Mouse (Mus musculus) spleen, postnatal 14 days (tissue): ENCODE data around the gene D5Ertd579e.
A peak's percentile ranks its signal among the peaks of the same experiment; 100 is the strongest.
"Not testable (repeated sequence)": the region's sequence is repeated elsewhere in the genome, so short reads cannot be mapped to it uniquely, and the experiment has no call there.

Experiments used
- DNase-seq, 2 experiments: peaks; one replicate each; pipeline ENCODE4 v3.0.0; 2021 to 2022; ENCODE audit warnings: low spot score in 2 of 2

D5Ertd579e gene

GRCm38 (mm10) chr5:36683586-36683985 lies 12.2 kb downstream of the D5Ertd579e start:
- DNase-seq, result no peak

DNA sequence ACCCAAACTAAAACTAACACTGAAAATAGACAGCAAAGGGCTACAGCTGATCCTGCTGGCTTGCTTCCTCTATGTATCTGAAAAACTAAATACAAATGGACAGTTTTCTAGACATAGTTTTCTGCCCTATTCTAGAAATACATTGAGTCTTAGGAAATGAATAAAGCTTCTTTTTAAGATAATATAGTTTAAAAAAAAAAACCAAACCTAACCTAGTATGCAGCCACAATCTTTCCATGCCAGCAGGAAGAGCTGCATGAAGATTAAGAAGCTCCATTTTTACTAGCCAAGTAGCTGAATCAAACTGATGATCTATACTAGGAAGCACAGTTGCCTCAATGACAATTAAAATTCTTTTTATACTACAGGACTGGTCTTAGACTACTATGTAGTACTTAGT lies 14.6 kb downstream of the D5Ertd579e start:
- no peak for DNase-seq

DNA sequence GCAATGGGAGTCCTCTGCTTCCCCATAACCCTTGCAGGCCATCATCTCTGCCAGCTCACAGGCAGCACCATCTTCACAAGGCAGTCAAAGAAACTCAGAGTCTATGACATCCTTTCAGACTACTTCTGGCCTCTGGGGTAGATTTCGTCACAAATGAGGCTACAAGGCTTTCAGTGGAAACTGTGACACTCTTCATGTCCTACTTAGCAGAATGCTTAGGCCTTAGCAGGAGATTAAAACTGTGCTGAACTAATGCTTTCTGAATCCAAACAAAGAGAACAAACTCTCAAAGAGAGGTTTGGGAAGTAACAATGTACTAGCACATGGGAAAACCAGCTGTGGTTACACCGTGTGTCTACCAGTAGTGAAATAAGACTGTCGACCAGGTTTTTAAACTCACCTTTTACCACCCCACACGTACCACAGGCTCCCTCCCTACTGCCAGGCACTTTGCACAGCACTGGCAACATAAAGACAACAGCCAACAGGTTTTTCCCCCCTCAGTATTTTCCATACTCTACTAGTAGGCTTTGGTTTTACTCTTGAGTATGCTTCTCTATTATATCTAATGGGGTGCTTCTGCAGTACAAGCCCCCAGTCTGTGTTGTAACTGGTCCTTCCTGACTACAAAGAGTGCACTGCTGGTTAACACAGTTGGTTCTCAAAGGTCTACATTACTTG lies 15.8 kb downstream of the D5Ertd579e start:
- no peak for DNase-seq

DNA sequence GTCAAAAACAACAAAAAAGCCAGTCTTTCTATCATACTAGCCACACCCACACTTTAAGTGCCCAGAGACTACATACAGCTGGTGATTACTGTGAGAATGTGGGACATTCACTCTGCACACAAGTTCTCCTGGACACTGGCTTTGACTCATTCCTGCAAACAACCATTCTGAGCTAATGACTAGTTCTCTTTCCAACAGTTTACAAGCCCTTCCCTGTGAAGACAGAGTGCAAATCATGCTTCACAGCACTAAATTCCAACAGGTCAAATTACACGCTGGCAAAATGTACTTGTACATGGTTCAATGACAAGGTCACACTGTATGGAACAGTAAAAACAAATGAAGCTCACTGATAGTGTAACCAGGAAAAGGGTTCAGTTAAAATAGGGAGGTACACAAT lies 17.0 kb downstream of the D5Ertd579e start:
- DNase-seq, result no peak

- no peak for DNase-seq
These were observed 17.9 kb downstream of the D5Ertd579e start for GRCm38 (mm10) chr5:36677907-36678306.

- no peak for DNase-seq
These were observed 20.4 kb downstream of the D5Ertd579e start for GRCm38 (mm10) chr5:36675466-36675865.

GRCm38 (mm10) chr5:36674658-36675433 lies 21.0 kb downstream of the D5Ertd579e start:
- no peak for DNase-seq

- DNase-seq, result no peak
These were observed 26.5 kb downstream of the D5Ertd579e start for GRCm38 (mm10) chr5:36669021-36670008.

DNA sequence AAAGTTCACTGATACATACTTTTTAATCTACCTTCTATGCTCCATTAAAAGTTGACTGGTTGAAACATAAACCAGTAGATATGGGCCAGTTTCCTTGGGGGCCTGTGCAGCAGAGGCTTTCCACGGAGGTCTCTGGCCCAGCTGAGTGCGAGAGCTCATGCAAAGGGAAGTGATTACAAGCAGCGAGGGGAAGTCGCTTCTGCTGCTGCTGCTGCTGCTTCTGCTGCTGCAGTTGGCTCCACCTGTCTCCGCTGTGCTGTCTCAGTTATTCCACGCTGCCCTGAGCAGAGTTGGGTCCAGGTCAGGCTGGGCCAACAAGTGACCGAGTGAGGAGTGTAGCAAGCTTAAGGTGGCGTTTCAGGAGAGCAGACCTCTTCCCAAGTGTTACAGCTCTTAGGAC lies 27.3 kb downstream of the D5Ertd579e start:
- DNase-seq, result peak in 1 of 2 experiments; percentile 15

- not testable (repeated sequence) for DNase-seq
These were observed 27.8 kb downstream of the D5Ertd579e start for GRCm38 (mm10) chr5:36667986-36668385.

DNA sequence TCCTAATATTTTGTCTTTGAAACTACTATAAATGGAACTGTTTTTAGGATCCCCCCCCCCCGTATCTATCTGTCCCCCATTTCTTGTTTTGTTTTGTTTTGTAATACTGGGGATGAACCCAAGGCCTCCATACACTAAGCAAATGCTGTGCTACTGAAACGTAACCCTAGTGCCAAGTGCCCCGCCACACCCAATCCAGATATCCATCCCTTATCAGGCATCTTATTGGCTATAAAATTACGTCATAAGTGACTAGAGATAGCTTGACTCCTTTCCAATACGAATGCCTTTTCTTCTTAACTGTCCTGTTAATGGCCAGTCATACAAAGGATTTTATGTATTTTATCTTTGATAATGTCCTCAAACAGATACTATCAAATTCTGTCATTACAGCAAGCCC lies 28.7 kb downstream of the D5Ertd579e start:
- no peak for DNase-seq

DNA sequence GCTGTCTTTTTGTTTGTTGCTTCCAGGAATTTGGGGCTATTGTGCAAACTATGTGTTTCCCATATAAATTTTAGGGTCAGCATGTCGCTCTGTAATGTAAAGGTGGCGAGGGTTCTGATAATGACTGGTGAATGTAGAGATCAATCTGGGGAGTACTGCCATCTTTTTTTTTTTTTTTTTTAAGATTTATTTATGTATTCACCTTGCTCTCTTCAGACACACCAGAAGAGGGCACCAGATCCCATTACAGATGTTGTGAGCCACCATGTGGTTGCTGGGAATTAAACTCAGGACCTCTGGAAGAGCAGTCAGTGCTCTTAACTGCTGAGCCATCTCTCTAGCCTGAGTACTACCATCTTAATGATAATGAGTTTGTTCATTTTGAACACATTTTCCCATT lies 29.1 kb downstream of the D5Ertd579e start:
- not testable (repeated sequence) for DNase-seq

- no peak for DNase-seq
These were observed 32.5 kb downstream of the D5Ertd579e start for GRCm38 (mm10) chr5:36663329-36663728.

- DNase-seq, result not testable (repeated sequence)
These were observed 34.7 kb downstream of the D5Ertd579e start for GRCm38 (mm10) chr5:36660977-36661760.

DNA sequence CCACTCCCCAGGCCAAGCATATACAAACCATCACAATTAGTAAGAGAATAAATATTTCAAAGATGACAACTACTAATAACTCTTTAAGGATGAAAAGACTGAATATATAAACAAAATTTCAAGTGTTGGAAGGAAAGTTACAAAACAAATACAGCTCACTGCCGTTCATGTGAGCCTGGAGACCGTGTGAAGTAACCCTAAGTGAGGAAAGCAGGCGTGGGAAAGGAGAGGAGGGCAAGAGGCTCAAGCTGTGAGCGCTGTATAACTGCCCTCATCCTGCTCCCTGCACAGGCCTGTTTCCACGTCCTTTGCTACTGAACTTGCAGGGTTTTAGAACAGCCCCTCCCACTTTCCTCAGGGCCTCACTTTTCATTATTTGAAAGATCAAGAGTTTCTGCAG lies 70.2 kb downstream of the D5Ertd579e start:
- DNase-seq, result no peak

DNA sequence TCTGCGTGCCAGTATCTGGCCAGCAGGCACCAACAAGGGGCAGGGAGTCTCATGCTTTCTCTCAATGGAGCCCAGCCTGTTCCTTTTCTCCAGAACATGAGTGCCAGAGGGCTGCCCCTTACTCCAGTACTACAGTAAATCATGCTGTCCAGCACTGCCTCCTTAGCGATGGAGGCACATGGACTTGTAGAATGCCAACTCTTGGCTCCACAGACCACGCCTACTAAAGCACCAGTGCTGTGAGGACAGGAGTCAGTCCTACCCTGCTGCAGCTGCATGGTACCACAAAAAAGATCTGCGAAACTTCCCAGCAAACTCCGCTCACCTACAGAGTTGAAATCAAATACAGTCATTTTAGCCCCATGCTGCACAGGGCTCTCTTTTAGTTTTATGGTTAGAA lies 72.2 kb downstream of the D5Ertd579e start:
- DNase-seq, result no peak

DNA sequence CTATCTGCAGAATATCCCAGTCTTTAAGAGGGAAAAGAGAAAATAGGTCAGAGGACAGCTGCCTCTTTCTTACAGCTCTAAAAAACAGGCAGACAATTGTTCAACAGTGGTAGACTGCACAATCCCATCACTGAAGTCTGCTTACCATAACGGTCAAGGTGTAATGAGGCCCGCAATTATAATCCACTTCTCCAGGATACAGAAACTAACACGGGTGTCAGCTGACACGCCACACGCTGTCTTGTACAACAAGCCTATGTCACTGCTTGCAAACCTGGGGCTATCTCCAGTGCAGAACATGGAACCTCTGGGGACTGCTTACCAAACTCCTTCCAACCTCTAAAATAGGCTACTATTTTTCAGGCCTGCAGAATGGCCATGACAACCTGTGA lies 74.8 kb downstream of the D5Ertd579e start:
- no peak for DNase-seq

DNA sequence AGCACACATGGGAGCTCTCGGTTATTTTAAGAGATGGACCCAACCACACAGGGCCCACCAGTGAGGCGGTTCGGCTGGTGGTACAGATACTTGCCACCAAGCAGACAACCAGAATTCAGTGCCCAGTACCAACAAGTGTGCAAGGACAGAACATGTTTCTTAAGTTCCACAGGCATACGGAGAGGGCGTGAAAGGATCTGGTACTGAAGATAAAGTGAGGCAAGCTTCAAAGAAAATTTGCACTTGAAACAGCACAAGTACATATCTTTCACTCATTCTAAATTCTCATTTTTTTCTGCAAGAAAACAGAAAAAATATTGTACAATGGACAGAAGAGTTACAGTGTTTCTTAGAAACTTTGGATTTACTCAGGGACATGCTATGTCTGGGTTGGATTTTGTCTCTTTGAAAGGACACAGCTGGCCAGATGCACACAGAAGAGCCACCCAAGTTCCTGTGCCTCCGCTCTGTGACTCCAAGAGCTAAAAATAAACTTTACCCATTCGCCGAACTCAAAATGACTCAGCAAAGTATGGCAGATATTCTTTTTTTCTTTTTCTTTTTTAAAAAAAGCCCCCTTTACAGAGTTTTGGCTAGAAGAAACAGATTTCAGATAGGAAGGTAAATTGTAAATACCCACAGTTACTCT lies 75.3 kb downstream of the D5Ertd579e start:
- DNase-seq, result no peak

GRCm38 (mm10) chr5:36618890-36619289 lies 76.9 kb downstream of the D5Ertd579e start:
- no peak for DNase-seq

DNA sequence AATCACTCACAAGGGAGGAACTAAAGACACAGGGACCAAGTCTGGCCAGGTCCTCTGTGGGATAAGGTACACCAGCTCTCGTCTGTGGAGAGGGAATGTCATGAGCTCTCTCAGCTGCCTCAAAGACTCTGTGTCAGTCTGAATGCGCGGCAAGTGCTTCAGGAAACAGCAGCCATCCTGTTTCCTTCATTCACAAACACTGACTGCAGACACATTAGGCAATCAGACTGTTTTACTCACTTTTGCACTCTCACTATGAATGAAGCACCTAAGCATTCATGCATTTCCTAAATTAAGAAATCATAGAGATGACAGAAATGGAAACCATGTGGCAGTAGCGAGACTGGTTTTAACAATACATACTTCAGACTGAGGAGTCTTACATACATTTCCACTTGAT lies 77.5 kb downstream of the D5Ertd579e start:
- DNase-seq, result no peak

DNA sequence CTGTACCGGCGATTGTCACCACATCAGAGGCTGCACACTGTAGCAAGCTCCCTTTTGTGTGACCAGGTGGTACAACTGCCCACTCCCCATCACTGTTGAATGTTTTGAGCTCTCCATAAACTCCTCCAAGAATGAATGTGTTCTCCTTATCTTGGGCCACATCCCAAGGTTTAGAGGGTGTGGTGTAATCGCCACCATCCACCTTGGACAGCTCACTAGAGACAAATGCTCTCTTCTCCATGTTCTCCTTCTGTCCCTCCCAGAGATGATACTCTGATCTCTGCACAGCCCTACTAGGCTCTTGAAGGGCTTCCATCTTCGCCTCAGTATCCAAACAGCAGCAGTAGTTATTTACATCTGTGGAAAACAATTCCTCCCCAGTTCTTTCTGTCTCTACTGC lies 81.7 kb downstream of the D5Ertd579e start:
- no peak for DNase-seq
